Mouse (Mus musculus): ENCODE measurements around the gene Gm5737. TPM values are rescaled to one million over a fixed set of nuclear protein-coding genes. Genes with fewer than 3 reads are reported as not detected.

Gm5737 gene
- polyA plus RNA-seq, 1 experiment from 2014 or later, result not detected

DNA sequence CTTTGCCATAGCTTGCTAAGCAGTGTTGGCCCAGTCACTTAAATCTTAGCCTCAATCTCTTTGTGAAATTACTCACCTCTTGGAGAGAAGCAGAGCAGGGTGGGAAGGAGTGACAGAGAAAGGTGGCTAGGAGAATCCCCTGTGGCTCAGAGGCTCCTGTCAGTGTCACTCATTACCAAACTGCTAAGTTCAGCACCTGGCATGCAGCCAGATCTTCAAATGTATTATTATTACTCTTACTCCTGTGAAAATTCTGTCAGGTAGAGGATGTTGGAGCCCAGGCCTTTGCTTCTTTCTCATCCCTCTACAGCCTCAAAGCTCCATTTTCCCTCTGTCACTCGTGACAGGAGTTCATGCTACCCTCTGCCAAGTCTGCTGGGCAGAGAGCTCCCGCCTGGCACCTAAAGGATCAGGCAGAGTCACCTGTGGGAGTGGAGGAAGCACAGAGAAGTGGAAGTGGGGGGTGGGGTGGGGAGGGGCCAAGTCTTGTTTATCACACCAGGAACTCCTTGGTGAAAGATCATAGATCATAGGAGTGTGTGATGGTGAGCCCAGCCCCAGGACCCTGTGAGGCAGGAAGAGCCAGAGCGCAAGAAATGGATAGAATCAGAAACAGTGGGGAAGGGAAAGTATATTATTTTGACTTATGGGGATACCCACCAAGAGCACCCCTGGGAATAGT, 36.8 kb downstream of the Gm5737 start:
- Histone ChIP-seq H3K9me3 (replicated peaks) (no peaks in the 10 kb centered on the region), H3K4me1 (peaks cover 19% of the 10 kb centered on the region), H3K27ac (no peak overlapping the region), H3K4me3 (no peak overlapping the region), H3K27me3 (ENCODE audit: low read depth, poor library complexity, severe bottlenecking) (peaks cover 17% of the 10 kb centered on the region), H3K36me3 (peaks cover 15% of the 10 kb centered on the region)
- no peak for DNase-seq (ENCODE audit: low spot score)
- WGBS, result 84% methylated on average over 3 of the region's 3 CpGs

DNA sequence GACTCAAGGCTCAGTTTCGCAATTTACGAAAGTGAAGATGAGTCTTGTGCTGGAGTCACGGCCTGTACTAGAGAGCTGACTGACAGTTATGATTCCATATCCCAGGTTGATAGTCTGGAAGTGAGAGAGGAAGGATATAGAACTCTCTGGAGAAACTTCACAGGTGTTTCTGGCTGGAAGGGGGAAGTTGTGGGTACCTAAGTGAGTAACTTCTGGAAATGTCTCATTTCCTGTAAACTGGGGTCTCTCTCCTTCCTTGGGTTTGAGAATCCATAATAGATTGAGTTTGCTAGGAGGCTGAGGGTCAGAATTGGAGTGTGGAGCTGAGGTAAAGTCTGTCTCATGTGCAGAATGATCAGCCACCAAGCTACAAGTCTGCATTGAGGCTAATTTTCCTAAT, 38.0 kb downstream of the Gm5737 start:
- peaks cover 15% of the 10 kb centered on the region for H3K36me3 ChIP-seq
- H3K9me3 ChIP-seq (replicated peaks), result no peaks in the 10 kb centered on the region
- peaks cover 5% of the 10 kb centered on the region for H3K27me3 ChIP-seq (ENCODE audit: low read depth, poor library complexity, severe bottlenecking)
- H3K27ac ChIP-seq, result no peak overlapping the region
- DNase-seq (ENCODE audit: low spot score), result no peak
- no peak overlapping the region for H3K4me3 ChIP-seq
- 92% methylated on average over 3 of the region's 3 CpGs for WGBS
- peaks cover 7% of the 10 kb centered on the region for H3K4me1 ChIP-seq

DNA sequence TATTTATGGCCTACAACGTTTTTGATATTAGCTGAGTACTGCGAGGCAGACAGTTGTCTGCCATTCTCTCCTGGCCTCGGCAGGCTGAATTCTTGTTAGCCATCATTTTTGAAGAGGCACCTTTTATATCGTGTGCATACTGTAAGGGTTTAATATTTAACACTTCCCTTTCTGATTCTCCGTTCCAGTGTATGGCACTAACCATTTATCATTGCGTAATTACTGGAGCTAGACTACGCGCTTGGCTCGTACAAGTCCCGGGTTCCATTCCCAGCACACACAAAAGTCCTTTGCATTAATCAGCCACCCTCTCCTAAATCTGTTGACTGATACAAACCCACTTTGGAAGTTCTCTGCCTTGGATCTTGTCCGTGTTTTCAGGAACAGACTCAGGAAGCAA, 47.7 kb downstream of the Gm5737 start:
- H3K36me3 ChIP-seq, result peaks cover 13% of the 10 kb centered on the region
- H3K27ac ChIP-seq, result no peak overlapping the region
- no peaks in the 10 kb centered on the region for H3K27me3 ChIP-seq (ENCODE audit: low read depth, poor library complexity, severe bottlenecking)
- no peaks in the 10 kb centered on the region for H3K9me3 ChIP-seq (replicated peaks)
- WGBS, result 91% methylated on average over 11 of the region's 11 CpGs
- H3K4me1 ChIP-seq, result peaks cover 47% of the 10 kb centered on the region
- H3K4me3 ChIP-seq, result no peak overlapping the region
- no peak for DNase-seq (ENCODE audit: low spot score)

DNA sequence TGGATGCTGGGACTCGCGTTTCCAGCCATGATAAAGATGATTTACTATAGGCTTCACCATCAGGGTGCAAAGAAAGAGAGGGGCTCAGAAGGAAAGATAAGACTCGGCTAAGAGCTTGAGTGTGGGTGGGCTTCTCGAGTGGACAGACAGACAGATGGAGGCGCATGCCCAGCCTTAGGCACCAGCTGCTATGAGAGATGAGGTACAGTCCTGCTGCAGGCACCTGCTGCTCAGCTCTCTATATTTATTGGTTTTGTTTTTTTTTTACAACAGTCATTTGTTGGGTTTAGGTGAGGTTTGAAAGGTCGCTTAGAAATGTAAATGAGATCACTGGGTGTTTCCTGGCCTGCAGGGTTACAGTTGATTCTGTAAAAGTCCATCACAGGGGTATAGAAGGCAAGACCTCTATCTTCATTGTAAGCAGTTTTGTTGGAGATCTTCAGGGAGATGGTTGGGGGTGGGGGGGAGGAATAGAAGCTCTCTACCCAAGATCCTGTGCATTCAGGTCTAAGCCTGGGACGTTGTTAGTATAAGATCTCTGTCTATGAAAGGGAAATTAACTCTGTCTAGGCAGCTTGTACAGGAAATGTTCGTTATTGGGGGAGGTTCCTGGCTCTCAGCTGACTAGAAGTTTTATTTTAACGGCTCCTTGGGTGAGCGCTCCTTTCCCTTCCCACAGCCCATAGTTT, 48.8 kb downstream of the Gm5737 start:
- Histone ChIP-seq H3K36me3 (peaks cover 13% of the 10 kb centered on the region), H3K4me3 (no peak overlapping the region), H3K4me1 (peaks cover 58% of the 10 kb centered on the region), H3K27me3 (ENCODE audit: low read depth, poor library complexity, severe bottlenecking) (no peaks in the 10 kb centered on the region), H3K27ac (no peak overlapping the region), H3K9me3 (replicated peaks) (no peaks in the 10 kb centered on the region)
- 42% methylated on average over 10 of the region's 10 CpGs for WGBS
- no peak for DNase-seq (ENCODE audit: low spot score)

DNA sequence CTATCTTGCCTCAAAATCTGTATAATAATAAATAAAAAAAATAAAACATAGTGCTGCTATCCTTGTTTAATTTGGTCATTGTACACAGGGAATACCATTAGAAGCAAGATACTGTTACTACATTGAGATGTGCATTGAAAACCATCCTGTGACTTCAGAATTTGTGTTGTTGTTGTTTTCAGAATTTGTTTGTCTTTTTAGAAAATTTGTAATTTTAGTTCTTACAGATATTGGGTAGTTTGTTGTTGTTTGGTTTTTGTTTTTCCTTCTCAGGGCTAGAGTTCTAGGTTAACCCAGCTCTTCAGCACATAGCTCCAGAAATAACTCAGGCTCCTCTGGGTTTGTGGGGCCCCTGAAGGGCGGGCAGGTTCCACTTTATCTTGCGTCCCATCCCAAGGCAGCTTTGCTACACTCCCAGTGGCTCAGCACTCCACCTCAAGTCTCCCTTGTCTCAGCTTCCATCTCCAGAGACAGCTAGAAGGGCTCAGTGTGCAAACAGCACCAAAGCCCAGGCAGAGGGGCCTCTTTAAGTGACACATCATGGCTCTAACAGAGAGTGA, 49.4 kb downstream of the Gm5737 start:
- no peaks in the 10 kb centered on the region for H3K27me3 ChIP-seq (ENCODE audit: low read depth, poor library complexity, severe bottlenecking)
- H3K27ac ChIP-seq, result peak overlapping the region; percentile 77
- no peak for DNase-seq (ENCODE audit: low spot score)
- peak overlapping the region; percentile 3; the same call in 1 of the 2 replicates for H3K4me3 ChIP-seq
- peaks cover 13% of the 10 kb centered on the region for H3K36me3 ChIP-seq
- no peaks in the 10 kb centered on the region for H3K9me3 ChIP-seq (replicated peaks)
- H3K4me1 ChIP-seq, result peaks cover 63% of the 10 kb centered on the region
- WGBS, result 15% methylated on average over 2 of the region's 2 CpGs

DNA sequence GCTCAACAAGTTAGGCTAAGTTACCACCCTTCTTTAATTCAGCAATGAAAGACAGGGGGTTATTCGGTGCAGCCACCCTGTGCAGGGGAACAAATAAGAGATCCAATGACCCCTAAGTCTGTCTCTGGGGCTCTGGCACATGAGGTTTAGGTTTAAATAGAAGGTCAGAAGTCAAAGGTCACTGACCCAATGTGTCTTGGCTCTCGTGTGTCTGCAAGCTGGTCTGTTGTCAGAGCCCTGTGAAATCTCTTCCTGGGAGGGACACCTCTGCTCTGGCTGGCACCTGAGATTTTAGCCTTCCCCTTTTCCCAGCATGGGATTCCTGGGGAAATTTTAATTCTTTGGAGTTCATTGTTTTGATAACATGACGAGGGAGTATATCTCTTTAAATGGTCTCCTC, 50.0 kb downstream of the Gm5737 start:
- DNase-seq (ENCODE audit: low spot score), result peak; percentile 40
- Histone ChIP-seq H3K36me3 (peaks cover 13% of the 10 kb centered on the region), H3K27me3 (ENCODE audit: low read depth, poor library complexity, severe bottlenecking) (no peaks in the 10 kb centered on the region), H3K27ac (peak overlapping the region; percentile 77), H3K9me3 (replicated peaks) (no peaks in the 10 kb centered on the region), H3K4me3 (peak overlapping the region; percentile 3; the same call in 1 of the 2 replicates), H3K4me1 (peaks cover 67% of the 10 kb centered on the region)
- 13% methylated on average over 3 of the region's 3 CpGs for WGBS

DNA sequence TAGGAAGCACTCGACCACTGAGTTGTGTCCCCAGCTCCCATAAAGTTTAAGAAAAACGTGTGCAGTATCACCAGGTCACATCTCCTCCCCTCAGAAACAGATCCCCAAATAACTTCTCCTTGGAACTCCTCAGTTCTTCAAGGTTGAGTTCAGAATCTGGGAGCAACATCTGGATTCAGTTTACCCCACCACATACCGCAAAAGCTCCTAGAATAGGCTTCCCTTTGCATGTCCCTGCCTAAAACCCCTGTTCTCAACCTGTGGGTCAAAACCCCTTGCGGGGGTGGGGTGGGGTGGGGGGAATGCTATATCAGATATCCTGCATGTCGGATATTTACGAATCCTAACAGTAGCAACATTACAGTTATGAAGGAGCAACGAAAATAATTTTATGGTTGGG, 50.5 kb downstream of the Gm5737 start:
- Histone ChIP-seq H3K27ac (peak overlapping the region; percentile 77), H3K27me3 (ENCODE audit: low read depth, poor library complexity, severe bottlenecking) (no peaks in the 10 kb centered on the region), H3K4me3 (no peak overlapping the region), H3K9me3 (replicated peaks) (no peaks in the 10 kb centered on the region), H3K4me1 (peaks cover 70% of the 10 kb centered on the region), H3K36me3 (peaks cover 13% of the 10 kb centered on the region)
- 24% methylated on average over 7 of the region's 7 CpGs for WGBS
- peak; percentile 51 for DNase-seq (ENCODE audit: low spot score)

DNA sequence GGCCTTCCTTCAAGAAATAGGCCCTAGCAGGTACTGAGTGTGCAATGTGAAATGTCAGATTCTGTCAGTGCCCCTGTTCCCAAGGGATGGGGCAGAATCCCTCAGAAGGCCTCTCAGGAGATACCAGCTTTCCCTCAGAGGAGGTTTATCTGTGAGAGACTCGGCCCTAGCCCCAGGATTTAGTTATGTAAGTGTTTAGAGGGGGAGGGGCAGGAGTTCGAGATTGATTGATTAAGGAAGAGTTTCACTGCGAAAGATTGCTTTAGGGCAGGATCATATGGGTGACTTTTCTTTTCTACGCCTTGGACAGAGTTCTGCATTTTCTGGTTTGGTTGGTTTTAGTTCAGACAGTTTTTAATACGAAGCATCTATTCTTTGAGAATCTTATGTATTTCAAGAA, 51.3 kb downstream of the Gm5737 start:
- H3K4me1 ChIP-seq, result peaks cover 78% of the 10 kb centered on the region
- 33% methylated on average over 5 of the region's 5 CpGs for WGBS
- H3K27me3 ChIP-seq (ENCODE audit: low read depth, poor library complexity, severe bottlenecking), result no peaks in the 10 kb centered on the region
- peaks cover 12% of the 10 kb centered on the region for H3K36me3 ChIP-seq
- no peak overlapping the region for H3K4me3 ChIP-seq
- H3K9me3 ChIP-seq (replicated peaks), result no peaks in the 10 kb centered on the region
- peak overlapping the region; percentile 77 for H3K27ac ChIP-seq
- peak; percentile 42 for DNase-seq (ENCODE audit: low spot score)

DNA sequence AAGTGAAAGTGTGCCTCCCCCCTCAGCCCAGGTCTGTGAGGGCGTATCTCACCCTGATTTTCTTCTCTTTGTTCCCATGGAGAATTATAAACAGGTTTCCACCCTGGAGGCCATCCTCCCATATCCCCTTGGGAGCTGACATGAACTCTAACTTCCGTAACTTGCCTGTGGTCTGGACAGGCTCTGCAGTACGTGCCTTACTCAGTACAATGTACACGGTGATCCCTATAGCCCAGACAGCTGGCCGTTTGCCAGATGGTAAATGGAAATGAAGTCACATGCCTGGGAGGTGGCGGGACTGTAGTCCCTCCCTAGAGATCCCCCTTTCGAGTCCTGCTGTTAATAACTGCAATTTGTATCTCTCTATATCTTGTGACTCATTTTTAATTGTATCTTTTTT, 52.9 kb downstream of the Gm5737 start:
- DNase-seq (ENCODE audit: low spot score), result peak; percentile 72
- WGBS, result 13% methylated on average over 7 of the region's 7 CpGs
- H3K36me3 ChIP-seq, result no peaks in the 10 kb centered on the region
- H3K4me1 ChIP-seq, result peaks cover 78% of the 10 kb centered on the region
- no peaks in the 10 kb centered on the region for H3K27me3 ChIP-seq (ENCODE audit: low read depth, poor library complexity, severe bottlenecking)
- no peak overlapping the region for H3K4me3 ChIP-seq
- no peaks in the 10 kb centered on the region for H3K9me3 ChIP-seq (replicated peaks)
- peak overlapping the region; percentile 46; the same call in 1 of the 2 replicates for H3K27ac ChIP-seq

DNA sequence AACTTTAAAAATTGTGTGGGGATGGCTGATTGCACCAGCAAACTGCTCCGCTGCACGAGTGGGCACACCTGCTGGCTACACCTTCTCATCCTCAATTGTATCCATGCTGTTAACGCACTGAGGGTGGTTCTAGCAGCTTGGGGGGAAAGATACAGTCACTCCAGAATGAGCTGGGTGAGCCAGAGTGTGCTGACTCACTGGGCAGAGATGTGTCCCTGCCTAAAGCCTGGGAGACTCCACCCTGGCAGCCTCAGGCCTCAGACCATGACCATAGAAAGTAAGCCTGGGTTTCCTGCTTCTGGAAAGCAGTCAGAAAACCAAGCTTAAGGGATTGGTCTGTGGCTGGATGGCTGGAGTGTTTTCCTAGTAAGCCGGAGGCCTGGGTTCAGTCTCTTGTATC, 53.7 kb downstream of the Gm5737 start:
- Histone ChIP-seq H3K36me3 (no peaks in the 10 kb centered on the region), H3K27ac (peak overlapping the region; percentile 71), H3K4me1 (peaks cover 71% of the 10 kb centered on the region)

DNA sequence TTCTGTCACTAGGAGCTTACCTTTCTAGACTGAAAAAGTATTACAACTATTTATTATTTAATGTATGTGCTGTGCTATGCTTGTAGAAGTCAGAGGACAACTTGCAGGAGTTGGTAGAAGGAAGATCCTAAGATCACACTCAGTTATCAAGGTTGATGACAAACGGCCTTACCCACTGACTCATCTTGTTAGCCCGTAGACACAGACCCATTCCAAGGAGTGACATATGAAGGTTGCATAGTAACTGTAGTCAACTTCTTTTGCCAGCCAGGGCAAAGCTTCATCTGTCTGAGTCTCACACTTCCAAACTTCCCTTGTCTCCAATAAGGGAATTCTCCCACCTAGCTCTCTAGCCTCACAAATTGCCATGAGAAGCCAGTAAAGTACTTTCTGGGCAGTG, 54.5 kb downstream of the Gm5737 start:
- no peaks in the 10 kb centered on the region for H3K9me3 ChIP-seq (replicated peaks)
- no peaks in the 10 kb centered on the region for H3K27me3 ChIP-seq (ENCODE audit: low read depth, poor library complexity, severe bottlenecking)
- no peaks in the 10 kb centered on the region for H3K36me3 ChIP-seq
- H3K27ac ChIP-seq, result no peak overlapping the region
- no peak overlapping the region for H3K4me3 ChIP-seq
- WGBS, result 77% methylated on average over 2 of the region's 2 CpGs
- H3K4me1 ChIP-seq, result peaks cover 63% of the 10 kb centered on the region
- no peak for DNase-seq (ENCODE audit: low spot score)

More for the DNA sequence above, 53.7 kb downstream of the Gm5737 start:
- H3K27me3 ChIP-seq (ENCODE audit: low read depth, poor library complexity, severe bottlenecking), result no peaks in the 10 kb centered on the region
- DNase-seq (ENCODE audit: low spot score), result no peak
- H3K4me3 ChIP-seq, result no peak overlapping the region
- no peaks in the 10 kb centered on the region for H3K9me3 ChIP-seq (replicated peaks)
- WGBS, result 62% methylated on average over 4 of the region's 4 CpGs

DNA sequence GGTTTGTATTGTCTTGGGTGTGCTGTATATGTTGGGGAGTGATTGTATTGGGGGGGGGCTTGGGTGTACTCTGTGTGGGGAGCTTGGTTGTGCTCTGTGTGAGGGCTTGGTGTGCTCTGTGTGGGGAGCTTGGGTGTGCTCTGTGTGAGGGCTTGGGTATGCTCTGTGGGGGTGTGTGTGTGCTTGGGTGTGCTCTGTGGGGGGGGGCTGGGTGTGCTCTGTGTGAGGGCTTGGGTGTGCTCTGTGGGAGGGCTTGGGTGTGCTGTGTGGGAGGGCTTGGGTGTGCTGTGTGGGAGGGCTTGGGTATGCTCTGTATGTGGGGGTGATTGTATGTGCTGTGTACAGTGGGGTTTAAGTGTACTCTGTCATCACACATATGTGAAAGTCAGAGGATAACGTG, 55.6 kb downstream of the Gm5737 start:
- WGBS, result 88% methylated on average over 1 of the region's 1 CpGs
- Histone ChIP-seq H3K36me3 (no peaks in the 10 kb centered on the region), H3K4me1 (peaks cover 52% of the 10 kb centered on the region), H3K27ac (no peak overlapping the region; the same call in 1 of the 2 replicates), H3K9me3 (replicated peaks) (no peaks in the 10 kb centered on the region), H3K27me3 (ENCODE audit: low read depth, poor library complexity, severe bottlenecking) (no peaks in the 10 kb centered on the region), H3K4me3 (no peak overlapping the region)
- no peak for DNase-seq (ENCODE audit: low spot score)

DNA sequence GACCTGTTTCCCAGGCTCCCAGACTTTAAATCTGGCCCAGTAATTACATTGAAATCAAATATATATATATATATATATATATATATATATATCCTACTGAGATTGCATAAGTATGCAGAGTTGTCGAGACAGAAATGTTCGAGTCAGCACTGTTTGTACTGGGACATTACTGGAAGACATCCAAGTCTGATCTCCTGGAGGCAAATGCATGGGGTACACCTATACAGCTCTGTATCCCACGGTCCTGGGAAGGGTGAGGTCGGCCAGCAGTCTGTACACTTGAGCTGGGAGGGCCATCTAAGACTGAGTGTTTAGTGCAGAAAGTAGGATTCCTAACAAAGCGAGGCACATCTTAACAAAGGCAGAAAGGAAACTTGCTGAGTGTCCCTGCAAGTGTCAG, 57.7 kb downstream of the Gm5737 start:
- H3K27me3 ChIP-seq (ENCODE audit: low read depth, poor library complexity, severe bottlenecking), result no peaks in the 10 kb centered on the region
- no peak overlapping the region for H3K27ac ChIP-seq
- H3K36me3 ChIP-seq, result peaks cover 3% of the 10 kb centered on the region; the same call in 1 of the 2 replicates
- WGBS, result 93% methylated on average over 5 of the region's 5 CpGs
- H3K9me3 ChIP-seq (replicated peaks), result no peaks in the 10 kb centered on the region
- H3K4me1 ChIP-seq, result peaks cover 31% of the 10 kb centered on the region
- no peak overlapping the region for H3K4me3 ChIP-seq
- DNase-seq (ENCODE audit: low spot score), result no peak

Measured in limb, embryonic 10.5 days (tissue).